Mouse (Mus musculus) CH12.LX (cell line): ENCODE data around the gene Pld1. TPM values are rescaled to one million over a fixed set of nuclear protein-coding genes. Genes with fewer than 3 reads are reported as not detected.

Experiments used
- DNase-seq: peaks from one replicate; pipeline ENCODE4 v3.0.0-alpha.2; 2013; ENCODE audit errors: extremely low read depth
- H3K27ac ChIP-seq: 2 replicates; pipeline ENCODE4 v1.5.1; 2012; ENCODE audit warnings: low read depth, mild to moderate bottlenecking, control low read depth, moderate library complexity; ENCODE audit not compliant: insufficient read depth
- H3K27me3 ChIP-seq: replicated peaks from 2 replicates; pipeline ENCODE3; 2012; ENCODE audit warnings: inconsistent platforms
- H3K36me3 ChIP-seq, 2 experiments: replicated peaks in 1 of 2; 2 replicates each; pipeline versions ENCODE3 to v1.6.1; 2012; ENCODE audit warnings: inconsistent platforms in 1 of 2, low read length in 1 of 2, mild to moderate bottlenecking in 1 of 2, mixed read lengths in 1 of 2, moderate library complexity in 1 of 2; ENCODE audit not compliant: control insufficient read depth in 1 of 2, insufficient read depth in 1 of 2
- H3K4me1 ChIP-seq, 2 experiments: 2 replicates each; pipeline ENCODE4 v1.6.1; 2012; ENCODE audit warnings: inconsistent platforms in 1 of 2, moderate library complexity in 1 of 2; ENCODE audit not compliant: insufficient read depth in 2 of 2, control insufficient read depth in 1 of 2
- H3K4me2 ChIP-seq: 2 replicates; pipeline ENCODE4 v1.6.1; 2012; ENCODE audit warnings: low read depth, mild to moderate bottlenecking, control low read depth; ENCODE audit not compliant: poor library complexity, insufficient read depth, severe bottlenecking
- H3K4me3 ChIP-seq, 3 experiments: fragments of 150-350 bp in 1 of 3; sonication (generic) in 1 of 3; replicated peaks in 1 of 3; 2 replicates each; pipeline versions ENCODE3 to v1.5.1; 2011 to 2012; ENCODE audit warnings: low read depth in 2 of 3, low read length in 2 of 3, mild to moderate bottlenecking in 2 of 3, moderate library complexity in 2 of 3, control low read depth in 1 of 3, improper control_type of control experiment in 1 of 3, inconsistent platforms in 1 of 3, mixed read lengths in 1 of 3; ENCODE audit not compliant: poor library complexity in 1 of 3
- H3K79me2 ChIP-seq: replicated peaks from 2 replicates; pipeline ENCODE4 v1.6.1; 2012; ENCODE audit warnings: mild to moderate bottlenecking, moderate library complexity; ENCODE audit not compliant: control insufficient read depth, poor library complexity, insufficient read depth, severe bottlenecking; ENCODE audit errors: extremely low read depth
- H3K9ac ChIP-seq: 2 replicates; pipeline ENCODE4 v1.6.1; 2012; ENCODE audit warnings: low read depth, mild to moderate bottlenecking, control low read depth, moderate library complexity; ENCODE audit not compliant: insufficient read depth
- H3K9me3 ChIP-seq: replicated peaks from 2 replicates; pipeline ENCODE3; 2012; ENCODE audit warnings: low read length, inconsistent platforms, mixed read lengths
- BHLHE40 ChIP-seq: IDR thresholded peaks from 2 replicates; pipeline ENCODE4 v1.6.1; 2011; ENCODE audit warnings: mild to moderate bottlenecking, low read depth, low read length, improper control_type of control experiment
- CHD2 ChIP-seq: IDR thresholded peaks from 2 replicates; pipeline ENCODE4 v1.6.1; 2011; ENCODE audit warnings: low read length, improper control_type of control experiment
- ELF1 ChIP-seq: IDR thresholded peaks from 2 replicates; pipeline ENCODE4 v1.6.1; 2014; ENCODE audit warnings: low read depth, mild to moderate bottlenecking, inconsistent platforms, low read length, improper control_type of control experiment
- EP300 ChIP-seq: IDR thresholded peaks from 2 replicates; pipeline ENCODE4 v1.6.1; 2011; ENCODE audit warnings: low read length, improper control_type of control experiment
- GABPA ChIP-seq: IDR thresholded peaks from 2 replicates; pipeline ENCODE4 v1.6.1; 2012; ENCODE audit warnings: low read depth, low read length, improper control_type of control experiment, inconsistent platforms; ENCODE audit not compliant: insufficient replicate concordance
- HCFC1 ChIP-seq: IDR thresholded peaks from 2 replicates; pipeline ENCODE4 v1.6.1; 2012; ENCODE audit warnings: low read depth, mild to moderate bottlenecking, inconsistent platforms, low read length, improper control_type of control experiment
- IRF4 ChIP-seq: IDR thresholded peaks from 2 replicates; pipeline ENCODE4 v1.6.1; 2014; ENCODE audit warnings: low read depth, mild to moderate bottlenecking, inconsistent platforms, low read length, improper control_type of control experiment
- JUN ChIP-seq: IDR thresholded peaks from 2 replicates; pipeline ENCODE4 v1.6.1; 2011; ENCODE audit warnings: low read depth, mild to moderate bottlenecking, low read length, improper control_type of control experiment, moderate library complexity; ENCODE audit not compliant: insufficient read depth
- JUND ChIP-seq: conservative IDR thresholded peaks from 2 replicates; pipeline ENCODE4 v1.6.1; 2011; ENCODE audit warnings: low read depth, low read length, improper control_type of control experiment
- MAX ChIP-seq: IDR thresholded peaks from 2 replicates; pipeline ENCODE4 v1.6.1; 2011; ENCODE audit warnings: low read length, improper control_type of control experiment
- MXI1 ChIP-seq: IDR thresholded peaks from 2 replicates; pipeline ENCODE4 v1.6.1; 2011; ENCODE audit warnings: mild to moderate bottlenecking, low read depth, low read length, improper control_type of control experiment
- MYC ChIP-seq: IDR thresholded peaks from 2 replicates; pipeline ENCODE4 v1.6.1; 2011; ENCODE audit warnings: low read depth, mild to moderate bottlenecking, improper control_type of control experiment, low read length
- NELFE ChIP-seq: IDR thresholded peaks from 2 replicates; pipeline ENCODE4 v1.6.1; 2011; ENCODE audit warnings: low read depth, low read length, improper control_type of control experiment
- PAX5 ChIP-seq: IDR thresholded peaks from 2 replicates; pipeline ENCODE4 v1.6.1; 2012; ENCODE audit warnings: low read length, inconsistent platforms, mixed read lengths
- POLR2A ChIP-seq: IDR thresholded peaks from 2 replicates; pipeline ENCODE4 v1.6.1; 2011; ENCODE audit warnings: low read depth, mild to moderate bottlenecking, improper control_type of control experiment, low read length
- POLR2AphosphoS2 ChIP-seq: IDR thresholded peaks from 2 replicates; pipeline ENCODE4 v1.6.1; 2011; ENCODE audit warnings: low read depth, low read length, improper control_type of control experiment
- RAD21 ChIP-seq: IDR thresholded peaks from 2 replicates; pipeline ENCODE4 v1.6.1; 2011; ENCODE audit warnings: low read depth, mild to moderate bottlenecking, low read length, improper control_type of control experiment, moderate library complexity
- SMC3 ChIP-seq: IDR thresholded peaks from 2 replicates; pipeline ENCODE4 v1.6.1; 2011; ENCODE audit warnings: low read depth, low read length, improper control_type of control experiment
- TBP ChIP-seq: conservative IDR thresholded peaks from 2 replicates; pipeline ENCODE4 v1.6.1; 2011; ENCODE audit warnings: low read depth, low read length, improper control_type of control experiment
- TCF12 ChIP-seq: IDR thresholded peaks from 2 replicates; pipeline ENCODE4 v1.6.1; 2014; ENCODE audit warnings: low read depth, mild to moderate bottlenecking, inconsistent platforms, low read length, improper control_type of control experiment
- UBTF ChIP-seq: IDR thresholded peaks from 2 replicates; pipeline ENCODE4 v1.6.1; 2012; ENCODE audit warnings: low read depth, mild to moderate bottlenecking, inconsistent platforms, low read length, improper control_type of control experiment, moderate library complexity
- USF1 ChIP-seq: IDR thresholded peaks from 2 replicates; pipeline ENCODE4 v1.6.1; 2014; ENCODE audit warnings: low read depth, mild to moderate bottlenecking, inconsistent platforms, low read length, improper control_type of control experiment
- ZMIZ1 ChIP-seq: IDR thresholded peaks from 2 replicates; pipeline ENCODE4 v1.6.1; 2012; ENCODE audit warnings: low read depth, mild to moderate bottlenecking, inconsistent platforms, low read length, improper control_type of control experiment
- ZNF384 ChIP-seq: IDR thresholded peaks from 2 replicates; pipeline ENCODE4 v1.6.1; 2012; ENCODE audit warnings: low read depth, low read length, improper control_type of control experiment, inconsistent platforms
- dilution Hi-C: fragments of 300-500 bp; cut with MboI; formaldehyde crosslinking; loops from 2 replicates; pipeline ENCODE4 v1.14.3; 2020; ENCODE audit warnings: low sequenced_read_pairs; ENCODE audit not compliant: extremely low pct_unique_long_range_greater_than_20kb, extremely low pct_ligation_motif_present
- in situ Hi-C: fragments of 300-500 bp; cut with MboI; formaldehyde crosslinking; loops from 3 replicates; pipeline ENCODE4 v1.14.3; 2019; ENCODE audit warnings: low sequenced_read_pairs, low pct_ligation_motif_present, low pct_unique_long_range_greater_than_20kb, mixed read lengths
- polyA plus RNA-seq: library from polyadenylated mRNA; unstranded; fragments of >175 nt; gene quantifications from 2 replicates; pipeline ENCODE4 v1.2.1, GENCODE M21; 2012; ENCODE audit warnings: low read depth; ENCODE audit not compliant: insufficient read length
- total RNA-seq, 2 experiments: library from RNA; depleted of rRNA; stranded (reverse); fragments of 300-350 nt in 1 of 2; fragments of >200 nt in 1 of 2; gene quantifications; 2 replicates each; pipeline ENCODE4 v1.2.3; 2012 to 2014

Gene Pld1
- total and polyA plus RNA-seq, 3 experiments: not detected

- Histone ChIP-seq H3K79me2 (no peaks in the 10 kb centered on the region), H3K4me2 (no peak overlapping the region), H3K4me3 (no peak overlapping the region), H3K27me3 (no peaks in the 10 kb centered on the region), H3K36me3 (no peaks in the 10 kb centered on the region), H3K4me1 (no peaks in the 10 kb centered on the region), H3K27ac (no peak overlapping the region), H3K9ac (no peak overlapping the region), H3K9me3 (peaks cover 63% of the 10 kb centered on the region)
- DNase-seq: no peak
- in situ Hi-C loops (no loop called here), dilution Hi-C loops (no loop called here)
- TF ChIP-seq TCF12: no peak
- TF ChIP-seq ZMIZ1: no peak
- no peak for TF ChIP-seq RAD21
- no peak for TF ChIP-seq TBP
- TF ChIP-seq ZNF384: no peak
- TF ChIP-seq JUN: no peak
- no peak for TF ChIP-seq MYC
- no peak for TF ChIP-seq POLR2AphosphoS2
- TF ChIP-seq MAX: no peak
- TF ChIP-seq POLR2A: no peak
- no peak for TF ChIP-seq IRF4
- TF ChIP-seq NELFE: no peak
- no peak for TF ChIP-seq BHLHE40
- TF ChIP-seq JUND: no peak
- TF ChIP-seq PAX5: no peak
- TF ChIP-seq EP300: no peak
Observed at GRCm38 (mm10) chr3:27937144-27938110, 1.1 kb upstream of the Pld1 start.

GRCm38 (mm10) chr3:27941634-27942033 lies 3.1 kb downstream of the Pld1 start:
- H3K4me2 ChIP-seq: no peak overlapping the region
- no peak overlapping the region for H3K9ac ChIP-seq
- no peaks in the 10 kb centered on the region for H3K36me3 ChIP-seq
- H3K4me3 ChIP-seq: no peak overlapping the region
- no peaks in the 10 kb centered on the region for H3K79me2 ChIP-seq
- no peaks in the 10 kb centered on the region for H3K4me1 ChIP-seq
- peaks cover 75% of the 10 kb centered on the region for H3K9me3 ChIP-seq
- no peaks in the 10 kb centered on the region for H3K27me3 ChIP-seq
- dilution Hi-C loops: no loop called here
- no peak for TF ChIP-seq CHD2
- no peak for TF ChIP-seq UBTF
- no peak for TF ChIP-seq BHLHE40
- no peak for TF ChIP-seq HCFC1
- TF ChIP-seq TBP: no peak
- TF ChIP-seq RAD21: no peak
- TF ChIP-seq POLR2AphosphoS2: no peak
- no peak for TF ChIP-seq PAX5
- TF ChIP-seq USF1: no peak
- TF ChIP-seq ELF1: no peak
- no peak for TF ChIP-seq JUN
- no peak for TF ChIP-seq ZNF384
- TF ChIP-seq SMC3: no peak
- TF ChIP-seq MAX: no peak
- no peak for TF ChIP-seq MXI1
- no peak for TF ChIP-seq NELFE
- no peak for TF ChIP-seq GABPA
- no peak for DNase-seq
- H3K27ac ChIP-seq: no peak overlapping the region
- in situ Hi-C loops: no loop called here
